Mouse (Mus musculus): ENCODE data around the gene Sf3b2.

DNA sequence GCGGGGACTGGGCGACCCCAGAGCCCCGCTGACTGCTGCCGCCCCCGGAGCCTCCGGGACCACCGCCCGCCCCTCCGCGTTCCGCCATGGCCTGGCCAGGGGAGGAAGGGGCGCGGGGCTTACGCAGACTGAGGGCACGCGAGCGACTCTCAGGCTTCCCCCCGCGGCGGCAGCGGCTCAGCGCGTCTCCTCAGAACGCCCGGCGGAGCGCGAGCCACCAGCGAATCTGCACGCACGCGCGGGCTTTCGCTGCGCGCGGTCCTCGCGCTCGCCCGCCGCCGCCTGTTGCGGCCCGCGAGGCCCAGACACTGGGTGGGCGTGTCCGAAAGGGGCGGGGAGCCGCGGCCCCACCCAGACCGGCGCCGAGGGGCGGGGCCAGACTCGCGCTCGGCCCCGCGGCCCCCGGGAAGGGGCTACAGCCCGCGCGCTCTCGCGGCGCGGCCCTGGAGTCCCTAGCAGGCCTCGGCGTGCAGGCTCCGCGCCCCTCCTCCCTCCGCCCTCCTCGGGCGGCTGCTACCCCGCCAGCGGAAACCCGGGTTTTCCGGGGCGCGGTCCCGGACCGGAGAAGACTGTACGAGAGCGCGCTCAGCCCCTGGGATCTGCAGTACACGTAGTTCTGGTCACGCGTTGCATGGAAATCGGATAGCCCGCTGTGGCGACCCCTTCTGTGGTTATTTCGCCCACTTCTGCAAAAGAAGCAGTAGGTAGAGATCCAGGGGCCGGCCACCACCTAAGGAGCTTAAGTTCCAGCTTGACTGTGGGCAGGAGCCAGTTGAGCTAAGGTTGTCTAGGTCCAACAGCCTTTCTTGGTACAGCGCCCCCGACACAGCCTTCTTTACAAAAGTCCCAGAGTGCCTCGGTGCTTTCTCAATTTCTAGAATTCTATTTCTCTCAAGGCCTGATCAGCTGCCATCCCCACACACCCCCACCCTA lies 22.2 kb downstream of the Sf3b2 start, which contains the start of gene Pacs1:
- TF ChIP-seq POLR2A (IDR thresholded peaks at IDR 0.05; ENCODE audit: low read depth, low read length) = peak; percentile 80
- no peak for TF ChIP-seq CTCF (IDR thresholded peaks at IDR 0.05; ENCODE audit: borderline replicate concordance, insufficient read depth, low read length)
